Mouse (Mus musculus) gastrocnemius, adult 18-20 months (tissue): Measurements from ENCODE around the gene Plcd3. TPM values are rescaled to one million over a fixed set of nuclear protein-coding genes. Genes with fewer than 3 reads are reported as not detected.
A peak's percentile ranks its signal among the peaks of the same experiment; 100 is the strongest.

Experiments used
- DNase-seq: peaks from one replicate; pipeline ENCODE4 v3.0.0; 2021; ENCODE audit warnings: low spot score
- total RNA-seq, 2 experiments: library from RNA; stranded (reverse); gene quantifications; 2 replicates each; pipeline ENCODE4 v1.2.3; 2021

Gene Plcd3
- total RNA-seq, 2 experiments from 2014 or later, result 6.9 to 9.4 TPM

DNA sequence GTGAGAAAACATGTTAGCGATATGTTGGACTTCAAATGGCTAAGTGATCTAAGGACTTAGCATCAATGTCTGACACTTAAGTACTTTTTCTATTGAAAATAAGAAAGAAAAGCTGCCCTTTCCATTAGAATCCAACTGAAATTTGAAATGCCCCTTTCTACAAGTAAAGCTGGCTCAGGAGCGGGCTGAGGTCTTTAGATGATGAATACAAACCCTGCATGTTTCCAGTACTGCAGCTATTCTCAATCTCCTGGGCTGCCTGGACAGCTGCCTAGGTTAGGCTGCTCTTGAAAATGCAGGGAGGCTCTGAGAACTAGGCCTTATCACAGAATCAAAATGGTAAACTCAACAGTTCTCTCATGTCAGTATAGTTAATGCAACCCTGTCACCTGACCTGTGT is 17.4 kb upstream of the Plcd3 start:
- DNase-seq, result no peak

DNA sequence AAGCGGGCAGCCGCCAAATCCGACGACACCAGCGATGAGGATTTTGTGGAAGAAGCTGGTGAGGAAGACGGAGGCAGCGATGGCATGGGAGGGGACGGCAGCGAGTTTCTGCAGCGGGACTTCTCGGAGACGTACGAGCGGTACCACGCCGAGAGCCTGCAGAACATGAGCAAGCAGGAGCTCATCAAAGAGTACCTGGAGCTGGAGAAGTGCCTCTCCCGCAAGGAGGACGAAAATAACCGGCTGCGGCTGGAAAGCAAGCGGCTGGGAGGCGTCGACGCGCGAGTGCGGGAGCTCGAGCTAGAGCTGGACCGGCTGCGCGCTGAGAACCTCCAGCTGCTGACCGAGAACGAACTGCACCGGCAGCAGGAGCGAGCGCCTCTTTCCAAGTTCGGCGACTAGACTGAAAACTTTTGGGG is 16.1 kb upstream of the Plcd3 start:
- peak; percentile 40 for DNase-seq

DNA sequence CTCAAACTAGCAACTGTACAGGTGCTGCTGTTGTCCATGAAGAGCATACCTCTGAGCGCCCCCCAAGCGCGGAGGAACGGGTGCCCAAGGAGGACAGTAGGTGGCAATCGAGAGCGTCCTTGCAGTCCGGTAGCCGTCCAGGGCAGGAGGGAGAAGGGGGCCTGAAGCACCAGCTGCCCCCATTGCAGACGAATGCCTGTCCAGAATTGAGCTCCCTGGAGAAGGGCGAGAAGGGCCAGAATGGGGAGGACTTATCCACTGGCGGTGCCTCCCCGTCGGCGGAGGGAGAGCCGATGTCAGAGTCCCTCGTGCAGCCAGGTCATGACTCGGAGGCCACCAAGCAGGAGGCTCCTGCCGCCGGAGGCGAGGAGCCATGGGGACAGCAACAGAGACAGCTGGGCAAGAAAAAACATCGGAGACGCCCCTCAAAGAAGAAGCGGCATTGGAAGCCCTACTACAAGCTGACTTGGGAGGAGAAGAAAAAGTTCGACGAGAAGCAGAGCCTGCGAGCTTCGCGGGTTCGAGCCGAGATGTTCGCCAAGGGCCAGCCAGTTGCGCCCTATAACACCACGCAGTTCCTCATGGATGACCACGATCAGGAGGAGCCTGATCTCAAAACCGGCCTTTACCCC is 15.6 kb upstream of the Plcd3 start:
- peak; percentile 81 for DNase-seq

DNA sequence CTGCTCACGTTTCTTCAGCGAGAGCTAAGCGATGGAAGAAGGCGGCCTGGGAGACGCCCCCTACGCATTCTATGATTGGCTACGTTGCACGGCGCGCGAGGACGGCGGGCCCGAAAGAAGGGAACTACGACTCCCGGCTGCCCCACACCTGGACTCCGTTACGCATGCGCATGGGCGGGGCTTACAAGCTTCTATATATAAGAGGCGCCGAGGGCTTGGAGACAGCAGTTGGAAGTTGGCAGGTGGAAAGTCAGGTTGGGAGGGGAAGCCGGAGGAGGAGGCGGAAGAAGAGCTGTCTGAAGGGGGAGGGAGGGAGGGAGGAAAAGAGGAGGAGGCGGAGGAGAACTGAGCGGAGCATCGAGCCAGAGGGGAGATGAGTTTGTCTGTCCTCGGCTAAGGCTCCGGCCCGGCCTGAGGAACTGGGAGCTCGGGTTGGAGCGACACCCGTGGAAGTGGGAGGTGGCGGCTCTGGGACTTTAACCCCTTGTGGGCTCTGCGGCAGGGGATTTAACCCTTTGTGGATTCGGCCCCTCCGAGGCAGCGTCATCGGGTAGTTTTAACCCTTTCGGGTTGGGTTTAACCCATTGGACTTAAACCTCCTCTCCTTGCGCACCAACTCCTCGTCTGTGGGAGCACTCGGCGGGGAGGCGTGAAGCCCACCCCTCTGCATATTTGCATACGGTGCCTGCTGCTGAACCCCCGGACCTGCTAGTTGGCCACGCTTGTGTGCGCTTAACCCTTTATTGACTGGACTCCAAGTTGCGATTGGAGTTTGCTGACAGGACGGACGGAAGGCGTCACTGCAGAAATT is 14.8 kb upstream of the Plcd3 start, which contains the start of gene Hexim1:
Gene Hexim1 (plus strand): TSS at position 224 of the 811 bp plus-strand sequence.
- peak; percentile 100 for DNase-seq

DNA sequence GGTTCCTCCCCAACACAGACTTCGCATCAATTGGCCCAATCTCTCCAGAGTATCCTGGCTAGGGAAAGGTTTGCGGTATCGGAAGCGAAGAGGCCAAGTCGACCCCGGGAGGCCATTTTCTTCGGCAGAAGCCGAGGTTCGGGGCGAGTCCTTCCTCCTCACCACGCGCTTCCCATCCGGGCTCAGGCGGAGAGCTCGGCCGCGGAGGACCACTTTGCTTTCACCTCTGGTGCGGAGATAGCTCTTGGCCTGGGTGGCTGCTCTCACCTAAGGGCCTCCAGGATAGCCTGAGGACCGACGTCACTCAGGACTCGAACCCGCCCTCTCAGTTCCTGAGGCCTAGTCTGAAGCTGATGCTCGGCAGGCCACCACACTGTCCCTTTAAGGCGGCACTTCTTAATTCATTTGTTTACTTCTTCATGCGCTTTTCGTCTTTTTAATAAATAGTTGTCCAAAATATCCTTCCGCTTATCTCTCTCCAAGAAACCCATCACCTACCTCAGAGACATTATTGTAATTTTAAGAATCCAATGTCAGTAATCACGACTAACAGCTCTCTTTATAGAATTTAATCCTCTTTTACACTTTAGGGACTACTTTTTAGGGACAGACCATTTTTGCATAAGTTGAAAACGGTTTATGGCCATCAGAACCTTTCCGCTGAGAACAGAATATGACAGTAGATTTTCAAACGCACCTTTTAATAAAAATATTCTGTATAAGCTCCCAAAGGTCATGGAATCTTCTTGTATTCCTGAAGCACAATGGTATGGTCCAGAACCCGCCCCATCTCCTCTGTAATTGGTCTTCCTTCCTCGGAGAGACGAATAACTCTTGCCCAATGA is 13.9 kb upstream of the Plcd3 start:
- peak; percentile 81 for DNase-seq

DNA sequence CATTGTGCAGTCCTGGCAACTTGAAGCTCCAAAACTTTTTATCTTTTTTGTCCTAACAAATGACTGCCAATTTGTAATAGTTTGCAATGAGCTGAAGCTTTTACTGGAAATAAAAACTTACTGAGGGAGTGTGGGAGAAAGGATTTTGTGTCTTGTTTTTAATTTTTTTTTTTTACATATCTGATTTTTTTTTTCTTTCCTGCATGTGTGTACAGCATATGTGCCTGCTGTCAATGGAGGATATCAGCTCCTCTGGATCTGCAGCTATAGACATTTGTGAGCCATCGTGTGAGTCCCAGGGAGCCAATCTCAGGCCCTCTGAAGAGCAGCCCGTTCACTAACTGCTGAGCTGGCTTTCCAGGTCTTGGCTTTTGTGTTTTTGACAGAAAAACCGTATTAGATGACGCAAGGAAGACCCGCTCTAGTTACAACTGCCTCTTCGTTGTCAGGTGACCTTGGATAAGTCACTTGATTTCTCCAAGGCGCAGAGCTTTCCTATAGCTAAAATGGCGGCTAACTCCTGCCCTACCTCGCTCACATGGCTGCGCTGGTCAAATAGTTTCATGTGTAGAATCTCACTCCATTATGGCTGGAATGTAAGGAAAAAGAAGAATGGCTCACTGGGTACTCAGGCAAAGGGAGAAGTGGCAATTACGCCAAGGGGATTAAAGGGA is 12.9 kb upstream of the Plcd3 start:
- no peak for DNase-seq

DNA sequence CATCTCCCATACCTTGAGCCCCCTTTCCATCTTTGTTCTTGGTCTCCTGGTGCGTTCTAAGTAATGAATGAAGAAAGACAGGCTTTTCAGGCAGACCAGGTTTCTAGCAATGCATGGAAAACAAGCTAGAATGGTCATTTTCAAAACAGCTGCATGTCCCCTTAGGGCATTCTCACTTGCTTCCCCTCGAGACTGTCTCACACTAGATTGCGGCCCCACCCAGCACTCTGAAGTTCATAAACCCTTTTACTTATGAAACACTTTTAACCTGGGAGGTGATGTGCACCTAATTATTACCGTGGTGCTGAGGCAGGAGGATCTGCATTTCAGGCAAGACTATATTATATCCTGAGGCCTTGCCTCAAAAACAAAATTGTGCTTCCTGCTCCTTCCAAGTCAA is 12.3 kb upstream of the Plcd3 start:
- DNase-seq, result no peak

DNA sequence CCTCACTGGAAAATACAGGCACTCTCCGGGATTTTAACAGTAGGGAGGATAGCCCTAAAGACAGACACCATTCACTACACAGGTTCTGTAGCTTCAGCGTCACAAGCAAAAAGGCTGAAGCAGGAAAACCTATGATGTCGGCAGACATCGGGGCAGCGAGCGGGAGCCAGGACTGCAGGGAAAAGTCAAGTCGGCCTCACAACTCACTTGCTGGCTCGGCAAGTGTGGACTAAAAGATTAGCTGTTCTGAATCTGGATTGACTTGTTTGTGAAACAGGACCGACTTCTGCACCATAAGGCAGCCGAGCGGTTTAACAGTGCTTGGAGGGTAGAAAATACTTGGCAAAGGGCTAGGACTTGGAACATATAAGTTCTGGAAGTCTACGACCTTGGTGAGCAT is 11.5 kb upstream of the Plcd3 start:
- no peak for DNase-seq

DNA sequence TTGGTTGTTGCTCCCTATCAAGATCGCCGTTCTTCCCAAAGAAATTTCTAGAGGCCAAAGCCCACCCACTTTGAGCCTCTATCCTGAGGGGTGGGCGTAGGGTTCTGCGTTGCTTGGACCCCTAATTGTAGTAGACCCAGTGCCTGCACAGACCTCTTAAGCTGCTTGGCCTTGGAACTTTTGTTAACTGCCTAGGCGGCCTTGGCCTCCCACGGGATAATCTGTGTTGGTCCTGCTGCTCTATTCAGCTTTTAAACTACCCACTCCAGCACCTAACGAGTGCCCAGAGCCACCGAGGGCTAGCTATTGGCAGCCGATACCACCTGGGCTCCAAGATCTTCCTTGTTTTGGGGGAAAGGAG is 11.1 kb upstream of the Plcd3 start:
- no peak for DNase-seq

DNA sequence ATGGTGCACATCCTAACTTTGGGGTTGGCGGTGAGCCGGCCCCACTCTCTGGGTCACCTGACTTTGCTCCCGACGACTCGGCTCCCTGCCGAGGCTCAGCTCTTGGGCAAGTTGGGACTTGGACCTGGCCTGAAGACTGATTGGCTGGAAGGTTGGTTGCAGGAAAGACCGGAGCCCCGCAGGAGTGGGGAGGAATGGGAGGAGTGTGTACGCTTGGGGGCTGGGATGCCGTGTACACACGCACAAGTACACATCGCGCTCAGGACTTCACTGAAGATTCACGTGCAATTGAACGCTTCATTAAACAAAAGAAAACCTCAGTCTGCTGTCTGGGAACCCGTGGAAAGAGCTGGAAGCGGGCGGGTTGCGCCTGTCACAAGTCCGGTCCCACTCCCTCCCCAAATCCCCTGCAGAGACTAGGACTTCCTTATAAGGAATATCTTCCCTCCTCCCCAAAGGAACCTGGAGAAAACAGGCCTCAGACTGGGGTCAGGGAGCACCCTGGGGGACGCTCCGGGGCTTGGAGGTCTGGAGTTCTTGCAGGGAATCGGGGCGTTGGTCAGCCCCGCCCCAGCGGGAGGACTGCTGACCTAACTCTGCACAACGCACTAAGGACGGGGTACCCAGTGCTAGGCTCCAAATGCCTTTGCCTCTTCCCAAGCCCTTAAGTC is 10.6 kb upstream of the Plcd3 start:
- peak; percentile 79 for DNase-seq

DNA sequence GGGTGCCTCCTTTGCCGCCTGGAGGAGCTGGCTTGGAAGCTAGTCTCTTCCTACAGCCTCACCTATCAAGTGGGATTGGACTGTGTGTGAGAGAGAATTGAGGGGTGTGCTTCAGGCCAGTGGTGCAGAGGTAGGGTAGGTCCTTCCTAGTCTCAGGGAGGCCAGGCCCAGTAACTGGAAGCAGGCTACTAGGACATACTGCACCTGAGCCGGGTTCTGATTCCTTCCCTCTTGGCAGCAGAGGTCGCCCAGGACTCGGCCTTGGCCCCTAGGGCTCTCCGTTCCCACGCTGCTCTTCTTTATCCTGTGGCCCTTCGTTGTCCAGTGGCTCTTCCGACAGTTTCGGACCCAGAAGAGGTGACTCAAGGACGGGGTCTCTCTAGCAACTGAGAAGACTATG is 9.8 kb upstream of the Plcd3 start:
- DNase-seq, result peak; percentile 21

DNA sequence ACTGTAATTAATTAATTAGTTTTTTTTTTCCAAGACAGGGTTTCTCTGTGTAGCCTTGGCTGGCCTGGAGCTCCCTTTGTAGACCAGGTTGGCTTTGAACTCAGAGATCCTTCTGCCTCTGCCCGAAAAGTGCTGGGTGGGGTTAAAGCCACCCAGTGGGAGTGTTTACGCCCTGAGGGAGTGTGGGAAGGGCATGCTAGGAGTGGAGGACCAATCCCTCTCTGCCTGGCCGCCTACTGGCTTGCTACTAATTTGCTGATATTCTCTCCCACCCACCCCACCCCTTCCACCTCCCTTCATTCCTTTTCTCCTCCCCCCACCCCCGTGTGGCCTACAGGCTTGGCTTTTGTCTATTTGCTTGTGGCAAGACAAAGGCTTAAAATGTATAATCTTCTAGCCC is 4.9 kb upstream of the Plcd3 start:
- no peak for DNase-seq

DNA sequence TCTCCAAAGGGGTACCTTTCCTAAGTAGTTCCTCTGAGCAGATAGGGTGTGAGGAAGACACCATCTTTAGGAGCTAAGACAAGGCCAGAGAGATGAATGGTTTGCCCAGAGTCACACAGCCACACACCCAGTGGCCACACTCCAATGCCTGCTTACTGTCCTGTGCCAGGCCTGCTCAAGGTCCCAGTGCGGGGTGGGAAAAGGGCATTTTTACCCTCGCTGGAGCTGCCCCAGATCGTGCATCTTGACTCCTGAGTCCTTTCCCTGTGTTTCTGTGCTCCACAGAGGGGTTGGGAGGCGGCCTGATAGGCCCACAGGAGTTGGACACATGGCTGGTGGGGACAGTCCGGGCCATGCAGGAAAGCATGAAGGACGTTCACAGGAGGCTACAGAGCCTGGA is 4.4 kb upstream of the Plcd3 start:
- DNase-seq, result no peak

DNA sequence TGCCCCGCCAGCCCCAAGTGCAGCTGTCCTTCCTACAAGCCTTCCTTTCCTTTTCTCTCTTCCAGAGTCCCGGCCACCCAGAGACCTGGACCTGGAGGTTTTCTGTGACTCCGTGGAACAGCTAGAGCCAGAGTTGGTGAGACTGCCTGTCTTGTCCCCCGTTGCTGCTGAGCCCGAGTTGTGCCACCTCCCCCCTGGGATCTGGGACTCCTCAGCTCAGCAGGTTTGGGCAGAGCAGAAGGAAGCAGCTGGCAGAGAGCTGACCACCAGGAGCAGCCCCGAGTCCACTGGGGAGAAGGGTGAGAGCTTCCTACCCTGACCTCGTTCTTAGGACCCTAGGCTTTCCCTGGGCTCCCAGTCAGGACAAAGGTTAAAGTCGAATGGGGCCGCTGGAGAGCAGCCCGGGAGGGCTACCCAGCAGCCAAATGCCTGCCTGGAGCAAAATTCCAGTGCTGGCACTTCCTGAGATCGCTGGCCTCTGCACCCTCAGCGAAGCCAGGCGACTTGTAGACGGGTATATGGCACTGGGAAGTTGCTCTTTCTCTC is 3.8 kb upstream of the Plcd3 start:
- no peak for DNase-seq

DNA sequence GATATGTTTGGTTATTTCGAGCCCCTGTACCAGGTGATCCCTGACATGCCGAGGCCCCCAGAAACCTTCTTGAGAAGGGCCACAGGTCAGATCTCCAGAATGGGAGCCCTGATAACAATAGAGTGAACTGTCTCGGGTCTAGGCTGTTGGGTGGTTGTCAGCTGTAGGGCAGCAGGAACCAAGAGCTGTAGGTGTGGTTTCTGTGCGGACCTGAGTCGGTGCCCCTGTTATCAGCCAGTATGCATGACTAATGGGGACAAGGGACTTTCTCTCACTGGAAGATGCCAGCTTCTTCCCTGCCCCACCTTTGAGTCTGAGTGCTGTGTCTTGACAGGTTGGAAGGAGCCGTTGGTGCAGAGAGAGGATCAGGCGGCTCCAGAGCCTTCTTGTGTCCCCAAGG is 3.0 kb upstream of the Plcd3 start:
- no peak for DNase-seq

DNA sequence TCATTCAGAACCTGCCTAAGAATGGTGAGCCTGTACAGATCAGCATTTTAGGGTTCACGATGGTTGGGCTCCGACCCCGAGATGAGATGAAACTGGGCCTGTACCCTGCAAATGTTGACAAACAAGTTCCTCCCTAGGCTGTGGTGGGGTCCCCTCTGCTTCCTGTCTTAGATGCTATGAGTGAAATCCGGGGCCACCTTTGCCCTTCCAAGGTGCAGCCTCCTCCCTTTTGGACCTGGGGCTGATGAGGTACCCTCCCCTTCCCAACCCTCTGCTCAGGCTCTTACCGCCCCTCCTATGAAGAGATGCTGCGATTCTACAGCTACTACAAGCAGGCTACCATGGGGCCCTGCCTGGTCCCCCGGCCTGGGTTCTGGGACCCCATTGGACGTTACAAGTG is 2.2 kb upstream of the Plcd3 start:
- DNase-seq, result no peak

DNA sequence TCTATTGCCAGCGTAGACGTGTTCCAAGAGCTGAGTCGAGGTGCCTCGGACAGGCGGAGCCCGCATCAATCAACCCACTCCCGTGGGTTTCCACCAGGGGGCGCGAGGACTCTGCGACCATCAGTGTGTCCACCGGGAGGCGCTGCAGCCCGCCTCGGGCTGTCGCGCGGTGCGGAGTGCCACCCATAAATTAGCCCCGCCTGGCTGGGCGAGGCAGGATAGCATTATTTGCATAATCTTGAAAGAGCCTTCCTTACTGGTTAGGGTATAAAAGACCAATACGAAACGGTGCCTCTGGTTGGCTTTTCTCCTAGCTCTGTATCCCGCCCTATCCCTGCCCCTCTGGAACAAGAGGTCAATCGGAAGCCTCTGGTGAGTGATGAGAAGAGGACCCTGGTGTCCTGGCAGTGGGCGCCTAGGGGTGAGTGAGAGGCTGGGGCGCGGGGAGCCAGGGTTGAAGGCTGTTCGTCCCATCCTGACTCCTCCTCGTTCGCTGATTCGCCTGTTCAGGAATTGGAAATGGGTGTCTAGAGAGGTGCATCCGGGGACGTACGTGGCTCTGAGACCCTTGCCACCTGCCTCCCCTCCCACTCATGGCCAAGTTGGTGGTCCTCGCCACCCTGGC is 1.4 kb upstream of the Plcd3 start:
- DNase-seq, result peak; percentile 98

DNA sequence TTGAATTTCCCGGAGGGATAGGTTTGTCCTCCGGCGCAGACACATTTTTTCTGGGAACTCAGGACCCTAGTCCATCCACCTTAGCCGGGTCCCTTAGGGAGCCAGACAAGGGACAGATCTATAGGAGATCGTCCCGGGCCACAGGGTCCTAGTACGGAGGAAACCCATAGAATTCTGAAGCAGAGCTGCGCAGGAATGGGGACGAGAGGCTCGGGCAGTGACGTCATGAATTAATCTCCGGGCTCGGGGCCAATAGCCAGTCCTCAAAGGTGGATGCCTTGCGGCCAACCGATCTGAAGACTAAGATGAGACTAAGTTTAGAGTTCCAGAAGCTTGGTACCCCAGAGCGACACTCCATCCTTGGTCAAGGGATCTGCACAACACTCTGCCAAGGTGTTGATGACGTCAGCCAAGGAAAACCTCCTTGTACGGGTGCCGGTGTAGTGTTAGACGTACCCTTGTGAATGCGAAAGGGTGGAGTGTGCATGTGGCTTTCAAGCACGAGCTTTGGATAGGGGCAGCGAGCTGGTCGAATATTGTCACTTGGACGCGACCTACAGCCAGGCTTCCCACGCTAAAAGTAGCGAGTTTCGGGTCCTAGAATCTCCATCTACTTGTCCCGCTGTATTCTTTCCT is 526 bp upstream of the Plcd3 start:
- peak; percentile 79 for DNase-seq

DNA sequence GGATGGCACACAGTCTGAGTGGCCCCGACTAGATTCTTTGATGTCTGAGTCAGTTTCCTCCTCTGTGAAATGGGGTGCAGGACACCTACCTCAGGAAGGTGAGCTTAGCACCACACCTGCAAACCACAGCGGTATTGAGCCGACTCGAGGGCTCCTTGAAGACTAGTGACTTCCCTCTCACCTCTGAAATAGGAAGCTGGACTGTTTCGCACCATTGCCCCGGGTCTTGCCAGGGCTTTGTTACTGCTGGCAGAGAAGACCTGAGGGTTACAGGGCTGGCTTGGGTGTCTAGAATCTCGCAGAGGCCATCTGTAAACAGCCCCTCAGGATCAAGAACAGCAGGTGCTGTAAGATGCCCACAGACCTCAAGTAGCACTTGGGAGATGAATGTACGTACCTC is 1.1 kb downstream of the Plcd3 start:
- DNase-seq, result no peak

DNA sequence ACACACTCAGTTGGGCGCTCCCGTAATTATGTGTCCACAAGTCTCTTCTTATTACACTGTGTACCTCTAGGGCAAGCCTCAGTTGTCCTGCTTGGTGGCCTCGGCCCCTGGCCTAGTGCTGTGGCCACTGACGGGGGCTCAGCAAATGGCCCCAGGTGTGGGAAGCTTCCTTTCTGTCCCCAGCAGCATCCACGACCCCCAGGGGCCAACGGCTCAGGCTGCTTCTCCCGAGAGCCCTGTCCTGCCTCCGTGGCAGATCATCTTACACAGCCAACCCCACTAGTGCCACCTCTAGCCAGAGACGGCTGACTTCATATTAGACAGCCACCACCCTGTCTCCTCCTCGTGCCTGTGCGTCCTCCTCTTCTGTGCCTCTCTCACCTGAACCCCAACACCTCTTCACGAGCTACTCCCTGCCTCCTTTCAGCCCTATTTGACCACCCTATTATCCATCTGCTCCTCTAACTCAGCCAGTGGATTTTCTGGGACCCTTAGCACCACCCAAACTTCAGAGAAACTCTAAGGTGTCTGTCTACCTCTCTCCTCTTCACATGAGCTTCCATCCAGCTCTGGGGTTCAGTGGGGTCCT is 2.0 kb downstream of the Plcd3 start:
- DNase-seq, result no peak
